Mouse (Mus musculus) erythroblast, embryonic 14.5 days (primary cell): ENCODE data around the gene Lsr. TPM values are rescaled to one million over a fixed set of nuclear protein-coding genes. Genes with fewer than 3 reads are reported as not detected.

ENCODE experiments used
- H3K27me3 ChIP-seq: 2 replicates; pipeline ENCODE4 v1.6.1; 2012; ENCODE audit warnings: inconsistent platforms; ENCODE audit not compliant: control insufficient read depth
- H3K36me3 ChIP-seq: 2 replicates; pipeline ENCODE4 v1.6.1; 2012; ENCODE audit warnings: mild to moderate bottlenecking, inconsistent platforms; ENCODE audit not compliant: control insufficient read depth
- H3K4me1 ChIP-seq: 2 replicates; pipeline ENCODE4 v1.6.1; 2012; ENCODE audit warnings: inconsistent platforms; ENCODE audit not compliant: control insufficient read depth
- H3K4me3 ChIP-seq: replicated peaks from 2 replicates; pipeline ENCODE3; 2012; ENCODE audit warnings: moderate library complexity, mild to moderate bottlenecking, inconsistent platforms
- H3K9me3 ChIP-seq: 2 replicates; pipeline ENCODE4 v1.6.1; 2012; ENCODE audit warnings: low read length, inconsistent platforms, mixed read lengths; ENCODE audit not compliant: control insufficient read depth
- GATA1 ChIP-seq: IDR thresholded peaks from 2 replicates; pipeline ENCODE4 v1.6.1; 2012; ENCODE audit warnings: low read length, inconsistent platforms, mixed read lengths
- TAL1 ChIP-seq: IDR thresholded peaks from 3 replicates; pipeline ENCODE4 v1.6.1; 2012; ENCODE audit warnings: low read length, inconsistent platforms, mixed read lengths
- polyA plus RNA-seq: library from polyadenylated mRNA; stranded (reverse); fragments of >175 nt; gene quantifications from 2 replicates; pipeline ENCODE4 v1.2.3, GENCODE M21; 2012

Lsr gene
- polyA plus RNA-seq: 0.06 TPM in 1 of 2 replicates, not detected in the other

- Histone ChIP-seq H3K27me3 (peaks cover 23% of the 10 kb centered on the region), H3K4me3 (peak within 1 kb of the TSS; percentile 55), H3K36me3 (peaks cover 2% of the 10 kb centered on the region; the same call in 1 of the 2 replicates), H3K9me3 (no peaks in the 10 kb centered on the region; the same call in 1 of the 2 replicates), H3K4me1 (peaks cover 7% of the 10 kb centered on the region)
- TF ChIP-seq TAL1 (no peak), GATA1 (no peak)
Observed at GRCm38 (mm10) chr7:30973251-30973500, at the start of gene Lsr. Gene Lsr, minus strand, starts transcription at chr7:30973464.

GRCm38 (mm10) chr7:31017104-31017901 lies 44.0 kb upstream of the Lsr start:
- H3K27me3 ChIP-seq: no peaks in the 10 kb centered on the region
- H3K4me1 ChIP-seq: no peaks in the 10 kb centered on the region
- TF ChIP-seq GATA1: no peak
- TF ChIP-seq TAL1: no peak
- H3K36me3 ChIP-seq: no peaks in the 10 kb centered on the region
- no peak overlapping the region for H3K4me3 ChIP-seq
- H3K9me3 ChIP-seq: no peaks in the 10 kb centered on the region

- no peak overlapping the region for H3K4me3 ChIP-seq
- H3K36me3 ChIP-seq: no peaks in the 10 kb centered on the region
- no peaks in the 10 kb centered on the region for H3K9me3 ChIP-seq
- H3K4me1 ChIP-seq: no peaks in the 10 kb centered on the region
- H3K27me3 ChIP-seq: no peaks in the 10 kb centered on the region
- TF ChIP-seq GATA1 (no peak), TAL1 (no peak)
Observed at GRCm38 (mm10) chr7:31012971-31013370, 39.7 kb upstream of the Lsr start.

DNA sequence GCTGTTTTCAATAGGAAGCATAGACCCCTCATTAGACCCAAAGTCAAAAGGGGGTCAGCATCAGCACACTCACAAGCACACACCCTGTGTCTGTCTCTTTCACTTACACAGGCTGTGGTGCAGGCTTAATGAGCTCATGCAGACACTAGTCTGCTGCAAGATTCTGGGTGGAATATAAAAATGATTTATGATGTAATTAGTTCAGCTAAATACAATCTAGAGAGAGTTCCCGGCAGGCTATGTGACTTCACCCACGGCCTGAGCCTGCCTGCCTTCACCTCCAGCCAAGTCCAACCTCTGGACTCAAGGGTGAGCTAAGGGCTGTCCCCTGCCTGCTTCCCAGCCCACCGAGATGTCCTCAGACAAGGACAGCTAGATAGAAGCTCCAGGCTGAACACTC lies 35.6 kb upstream of the Lsr start:
- no peaks in the 10 kb centered on the region for H3K36me3 ChIP-seq
- TF ChIP-seq GATA1: no peak
- no peak for TF ChIP-seq TAL1
- no peaks in the 10 kb centered on the region for H3K4me1 ChIP-seq
- no peaks in the 10 kb centered on the region for H3K27me3 ChIP-seq
- H3K9me3 ChIP-seq: no peaks in the 10 kb centered on the region
- no peak overlapping the region for H3K4me3 ChIP-seq

GRCm38 (mm10) chr7:31008175-31008574 lies 34.9 kb upstream of the Lsr start:
- Histone ChIP-seq H3K4me1 (no peaks in the 10 kb centered on the region), H3K36me3 (no peaks in the 10 kb centered on the region), H3K4me3 (no peak overlapping the region), H3K9me3 (no peaks in the 10 kb centered on the region), H3K27me3 (no peaks in the 10 kb centered on the region)
- TF ChIP-seq GATA1 (no peak), TAL1 (no peak)

DNA sequence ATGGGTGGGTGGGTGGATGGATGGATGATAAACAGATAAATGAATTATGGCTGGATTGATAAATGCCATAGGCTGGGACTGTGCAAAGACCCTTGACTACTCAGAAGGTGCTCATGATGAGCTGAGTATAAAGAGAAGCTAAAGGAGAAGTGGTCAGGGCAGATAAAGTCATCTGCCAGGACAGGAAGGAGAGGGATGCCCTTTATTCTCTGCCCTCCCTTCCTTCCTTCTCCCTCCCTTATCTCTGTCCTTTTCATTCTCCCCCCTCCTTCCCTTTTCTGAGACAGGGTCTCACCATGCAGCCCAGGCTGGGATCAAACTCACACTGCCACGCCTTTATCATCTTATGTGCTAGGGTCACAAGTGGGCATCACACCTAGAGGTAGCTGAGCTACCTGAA lies 34.5 kb upstream of the Lsr start:
- H3K4me3 ChIP-seq: no peak overlapping the region
- H3K4me1 ChIP-seq: no peaks in the 10 kb centered on the region
- no peaks in the 10 kb centered on the region for H3K9me3 ChIP-seq
- H3K27me3 ChIP-seq: no peaks in the 10 kb centered on the region
- no peaks in the 10 kb centered on the region for H3K36me3 ChIP-seq
- TF ChIP-seq TAL1: no peak
- no peak for TF ChIP-seq GATA1

DNA sequence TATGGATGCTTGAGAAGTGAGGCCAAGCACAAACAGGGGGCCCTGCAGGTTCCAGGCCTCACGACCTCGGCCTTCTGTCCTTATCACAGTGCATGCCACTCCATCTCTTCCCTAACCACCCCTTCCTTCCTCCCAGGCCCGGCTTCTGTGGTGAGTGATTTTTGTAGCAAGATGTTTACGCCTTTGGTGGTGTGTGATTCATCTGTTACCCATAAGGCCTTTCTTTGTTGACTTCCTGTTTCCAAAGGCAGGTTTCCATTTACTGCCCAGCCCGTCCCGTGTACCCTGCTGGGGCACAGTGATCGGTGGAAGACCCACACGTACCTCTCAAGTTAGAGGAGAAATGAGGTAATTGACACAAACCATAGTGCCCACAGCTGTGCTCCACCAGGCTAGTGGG lies 29.4 kb upstream of the Lsr start:
- Histone ChIP-seq H3K36me3 (no peaks in the 10 kb centered on the region), H3K9me3 (no peaks in the 10 kb centered on the region), H3K4me3 (no peak overlapping the region), H3K4me1 (no peaks in the 10 kb centered on the region), H3K27me3 (no peaks in the 10 kb centered on the region)
- TF ChIP-seq TAL1 (no peak), GATA1 (no peak)

- no peak for TF ChIP-seq GATA1
- no peak for TF ChIP-seq TAL1
- Histone ChIP-seq H3K4me1 (no peaks in the 10 kb centered on the region), H3K36me3 (no peaks in the 10 kb centered on the region), H3K27me3 (no peaks in the 10 kb centered on the region), H3K9me3 (0 out of 2 replicates have a peak, but pooled peaks cover 2% of the 10 kb centered on the region), H3K4me3 (no peak overlapping the region)
Observed at GRCm38 (mm10) chr7:31000505-31001020, 27.3 kb upstream of the Lsr start.

DNA sequence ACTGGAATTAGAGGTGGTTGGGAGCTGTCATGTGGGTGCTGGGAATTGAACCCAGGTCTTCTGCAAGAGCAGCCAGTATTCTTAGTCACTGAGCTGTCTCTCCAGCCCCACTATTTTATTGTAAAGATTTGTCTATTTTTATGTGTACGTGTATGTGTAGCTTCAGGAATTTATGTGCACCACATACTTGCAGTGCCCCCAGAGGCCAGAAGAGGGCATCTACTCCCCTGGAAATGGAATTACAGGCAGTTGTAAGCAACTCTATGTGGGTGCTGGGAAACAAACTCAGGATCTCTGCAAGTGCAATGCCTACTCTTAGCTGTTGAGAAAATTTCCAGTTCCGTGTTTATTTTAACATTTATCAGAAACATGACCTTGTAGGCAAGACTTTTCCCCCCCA lies 23.2 kb upstream of the Lsr start:
- 0 out of 2 replicates have a peak, but pooled peaks cover 2% of the 10 kb centered on the region for H3K9me3 ChIP-seq
- H3K36me3 ChIP-seq: no peaks in the 10 kb centered on the region
- no peaks in the 10 kb centered on the region for H3K4me1 ChIP-seq
- no peak for TF ChIP-seq GATA1
- no peak for TF ChIP-seq TAL1
- H3K27me3 ChIP-seq: no peaks in the 10 kb centered on the region
- H3K4me3 ChIP-seq: no peak overlapping the region

GRCm38 (mm10) chr7:30993986-30994385 lies 20.7 kb upstream of the Lsr start:
- Histone ChIP-seq H3K36me3 (no peaks in the 10 kb centered on the region), H3K9me3 (0 out of 2 replicates have a peak, but pooled peaks cover 2% of the 10 kb centered on the region), H3K4me3 (no peak overlapping the region), H3K27me3 (no peaks in the 10 kb centered on the region), H3K4me1 (no peaks in the 10 kb centered on the region)
- no peak for TF ChIP-seq TAL1
- no peak for TF ChIP-seq GATA1
